Mouse (Mus musculus) forebrain, embryonic 14.5 days (tissue): ENCODE data around the gene Ugt1a6b. TPM values are rescaled to one million over a fixed set of nuclear protein-coding genes. Genes with fewer than 3 reads are reported as not detected.

Source experiments
- ATAC-seq: fragments of 200-750 bp; cut with Nextera tagmentation; 2 replicates; pipeline ENCODE4 v1.8.0; 2017; ENCODE audit warnings: mild to moderate bottlenecking, moderate library complexity
- DNase-seq: peaks from one replicate; pipeline ENCODE4 v3.0.0-alpha.2; 2015; ENCODE audit warnings: low spot score
- H3K27ac ChIP-seq: fragments of 300-500 bp; sonication (generic); 2 replicates; pipeline ENCODE4 v1.5.1; 2014; ENCODE audit warnings: low read depth, mild to moderate bottlenecking, control low read depth, low read length, moderate library complexity
- H3K27me3 ChIP-seq: fragments of 300-500 bp; sonication (generic); replicated peaks from 2 replicates; pipeline ENCODE4 v1.6.1; 2014; ENCODE audit warnings: low read length, control low read depth, mixed read lengths; ENCODE audit not compliant: control insufficient read depth, insufficient read depth
- H3K36me3 ChIP-seq: fragments of 300-500 bp; sonication (generic); 2 replicates; pipeline ENCODE4 v1.6.1; 2014; ENCODE audit warnings: low read length, control low read depth; ENCODE audit not compliant: control insufficient read depth, insufficient read depth
- H3K4me1 ChIP-seq: fragments of 300-500 bp; sonication (generic); 2 replicates; pipeline ENCODE4 v1.6.1; 2014; ENCODE audit warnings: antibody characterized with exemption, low read length, control low read depth; ENCODE audit not compliant: control insufficient read depth, insufficient read depth
- H3K4me2 ChIP-seq: fragments of 300-500 bp; sonication (generic); 2 replicates; pipeline ENCODE4 v1.6.1; 2014; ENCODE audit warnings: mild to moderate bottlenecking, control low read depth, low read length
- H3K4me3 ChIP-seq: fragments of 300-500 bp; sonication (generic); 2 replicates; pipeline ENCODE4 v1.5.1; 2014; ENCODE audit warnings: low read depth, low read length, control low read depth
- H3K9ac ChIP-seq: fragments of 300-500 bp; sonication (generic); 2 replicates; pipeline ENCODE4 v1.6.1; 2014; ENCODE audit warnings: mild to moderate bottlenecking, low read length, control low read depth, moderate library complexity
- H3K9me3 ChIP-seq: fragments of 300-500 bp; sonication (generic); replicated peaks from 2 replicates; pipeline ENCODE4 v1.6.1; 2016; ENCODE audit warnings: low read length, control low read depth, mixed read lengths; ENCODE audit not compliant: control insufficient read depth
- WGBS: fragments of 180-500 bp; shearing (Covaris S2); extraction: QIAGEN DNeasy Blood & Tissue Kit; methylation state at CpG from one replicate; pipeline ENCODE4 v1.1.7; 2014; 5-methylcytosine and 5-hydroxymethylcytosine counted together
- polyA plus RNA-seq: library from polyadenylated mRNA; unstranded; fragments of >200 nt; fragmentation: Nextera tagmentation; extraction: Ambion mirVana; gene quantifications from 2 replicates; pipeline ENCODE4 v1.2.1, GENCODE M21; 2014

The Ugt1a6b gene
- polyA plus RNA-seq, 1 experiment from 2014 or later, result 2.0 TPM

DNA sequence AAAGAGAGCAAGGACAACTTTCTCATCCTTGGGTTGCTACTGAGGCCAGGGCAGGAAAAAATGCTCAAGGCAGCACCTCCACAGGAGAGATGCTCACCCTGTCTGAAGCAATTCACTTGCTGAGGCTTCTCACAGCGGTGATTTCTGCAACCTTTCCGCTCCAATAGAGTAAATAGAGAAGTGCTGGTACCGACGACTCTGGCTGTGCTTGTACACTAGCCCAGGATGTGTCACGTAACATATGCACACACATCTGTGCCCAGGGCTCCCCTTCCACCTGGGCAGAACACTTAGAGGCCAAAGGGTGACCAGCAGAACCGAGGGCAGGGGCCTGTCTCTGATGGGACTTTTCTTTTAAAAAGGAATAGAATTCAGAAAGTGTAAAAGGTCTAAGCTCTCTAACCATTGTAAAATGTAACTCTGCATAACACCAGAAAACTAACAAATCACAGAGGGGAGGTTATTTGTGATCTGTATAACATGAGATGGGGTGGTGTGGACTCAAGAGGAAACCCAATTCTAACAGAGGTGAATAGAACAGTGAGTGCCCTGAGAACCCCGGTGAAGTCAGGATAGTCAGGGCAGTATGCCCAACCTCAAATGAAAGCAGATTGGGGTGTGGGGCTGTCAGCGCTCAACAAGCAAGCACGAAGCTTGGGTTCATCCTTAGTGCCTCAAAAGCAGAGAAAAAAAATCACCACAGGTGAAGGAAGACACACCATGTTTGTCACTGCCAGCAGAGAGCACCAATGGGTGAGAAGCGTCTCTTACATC lies 157.7 kb downstream of the Ugt1a6b start:
- WGBS, result 86% methylated on average over 10 of the region's 10 CpGs
- ATAC-seq (no peak), DNase-seq (no peak)
- H3K27me3 ChIP-seq, result no peaks in the 10 kb centered on the region
- no peak overlapping the region for H3K4me3 ChIP-seq
- peaks cover 20% of the 10 kb centered on the region for H3K9me3 ChIP-seq
- peaks cover 67% of the 10 kb centered on the region for H3K36me3 ChIP-seq
- H3K4me2 ChIP-seq, result no peak overlapping the region
- no peaks in the 10 kb centered on the region for H3K4me1 ChIP-seq
- no peak overlapping the region for H3K9ac ChIP-seq
- no peak overlapping the region for H3K27ac ChIP-seq

- no peak overlapping the region for H3K4me3 ChIP-seq
- no peak overlapping the region for H3K9ac ChIP-seq
- no peak for DNase-seq
- peaks cover 10% of the 10 kb centered on the region for H3K9me3 ChIP-seq
- no peak overlapping the region for H3K27ac ChIP-seq
- peaks cover 76% of the 10 kb centered on the region for H3K36me3 ChIP-seq
- no peak overlapping the region for H3K4me2 ChIP-seq
- no peaks in the 10 kb centered on the region for H3K4me1 ChIP-seq
- no peaks in the 10 kb centered on the region for H3K27me3 ChIP-seq
- ATAC-seq, result 0 out of 2 replicates have a peak, but pooled peaks have one; percentile 2
- 88% methylated on average over 7 of the region's 7 CpGs for WGBS
Measured at GRCm38 (mm10) chr1:88261706-88262105, 158.7 kb downstream of the Ugt1a6b start.

DNA sequence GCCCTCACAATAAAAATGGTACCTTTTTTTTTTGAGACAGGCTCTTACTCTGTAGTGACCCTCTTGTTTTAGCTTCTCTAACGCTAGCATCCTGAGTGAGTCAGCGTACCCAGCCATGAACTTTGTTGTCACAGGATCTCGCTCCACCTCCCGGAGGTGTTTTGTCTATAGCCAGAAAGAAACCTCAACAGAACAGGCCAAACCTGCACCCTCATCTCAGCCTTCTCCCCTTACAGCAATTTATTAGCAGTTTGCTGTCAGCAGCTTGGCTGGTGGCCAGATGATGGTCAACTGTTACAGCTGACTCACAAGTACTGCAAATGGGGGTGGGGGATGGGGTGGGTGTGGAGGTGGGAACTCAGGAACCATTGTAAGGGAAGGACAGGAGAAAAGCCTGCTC lies 159.2 kb downstream of the Ugt1a6b start:
- Histone ChIP-seq H3K27ac (no peak overlapping the region), H3K4me1 (no peaks in the 10 kb centered on the region), H3K9me3 (peaks cover 5% of the 10 kb centered on the region), H3K9ac (no peak overlapping the region), H3K27me3 (no peaks in the 10 kb centered on the region), H3K4me3 (no peak overlapping the region), H3K4me2 (no peak overlapping the region), H3K36me3 (peaks cover 82% of the 10 kb centered on the region)
- DNase-seq, result peak; percentile 75
- ATAC-seq, result no peak
- 87% methylated on average over 4 of the region's 4 CpGs for WGBS

DNA sequence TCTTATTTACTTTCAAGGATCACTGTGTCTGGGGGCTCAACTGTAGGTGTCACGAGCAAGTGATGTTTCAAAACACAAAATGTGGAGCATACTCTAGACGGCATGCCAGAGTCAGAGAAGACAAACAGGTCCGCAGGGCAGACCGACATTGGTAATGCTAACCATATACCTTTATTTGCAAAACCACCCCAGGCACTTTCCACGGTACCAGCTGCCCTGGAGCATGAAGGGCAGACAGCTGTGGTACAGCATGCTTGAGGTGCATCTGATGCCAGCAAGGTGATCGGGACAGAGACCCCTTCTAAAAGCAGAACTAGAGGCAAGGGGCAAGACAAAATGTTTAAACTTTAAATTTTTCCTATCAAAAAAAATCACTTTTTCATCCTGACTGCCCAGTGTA lies 159.9 kb downstream of the Ugt1a6b start:
- Histone ChIP-seq H3K27ac (no peak overlapping the region), H3K9me3 (no peaks in the 10 kb centered on the region), H3K27me3 (no peaks in the 10 kb centered on the region), H3K36me3 (peaks cover 89% of the 10 kb centered on the region), H3K4me2 (no peak overlapping the region), H3K4me3 (no peak overlapping the region), H3K9ac (no peak overlapping the region), H3K4me1 (no peaks in the 10 kb centered on the region)
- no peak for ATAC-seq
- no peak for DNase-seq
- 77% methylated on average over 6 of the region's 6 CpGs for WGBS

DNA sequence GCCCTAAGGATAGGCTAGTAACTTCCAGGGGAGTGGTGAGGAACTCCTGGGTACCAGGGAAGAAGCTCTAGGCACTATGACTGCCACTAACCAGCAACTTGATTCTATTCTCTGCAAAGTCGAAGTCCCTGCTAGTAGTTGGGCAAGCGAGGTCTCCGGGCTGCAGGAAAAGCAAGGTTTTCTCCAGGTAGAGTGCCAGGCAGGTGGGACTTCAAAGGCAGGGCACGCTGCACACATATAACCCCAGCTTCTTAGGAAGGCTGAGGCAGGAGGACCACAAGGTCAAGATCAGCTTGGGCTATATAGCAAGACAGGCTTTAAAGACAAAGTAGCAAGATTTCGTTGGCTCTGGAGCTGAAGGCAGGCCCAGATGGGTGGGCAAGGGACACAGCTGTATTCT lies 160.7 kb downstream of the Ugt1a6b start:
- DNase-seq (no peak), ATAC-seq (no peak)
- Histone ChIP-seq H3K4me3 (no peak overlapping the region), H3K4me1 (no peaks in the 10 kb centered on the region), H3K9ac (no peak overlapping the region), H3K27me3 (no peaks in the 10 kb centered on the region), H3K9me3 (no peaks in the 10 kb centered on the region), H3K27ac (no peak overlapping the region), H3K4me2 (no peak overlapping the region), H3K36me3 (peaks cover 97% of the 10 kb centered on the region)
- WGBS, result 88% methylated on average over 5 of the region's 5 CpGs

- 90% methylated on average over 7 of the region's 7 CpGs for WGBS
- Histone ChIP-seq H3K4me1 (no peaks in the 10 kb centered on the region), H3K4me2 (no peak overlapping the region), H3K4me3 (no peak overlapping the region), H3K9ac (no peak overlapping the region), H3K27me3 (no peaks in the 10 kb centered on the region), H3K27ac (no peak overlapping the region), H3K36me3 (peaks cover 100% of the 10 kb centered on the region), H3K9me3 (no peaks in the 10 kb centered on the region)
- DNase-seq (no peak), ATAC-seq (no peak)
Measured at GRCm38 (mm10) chr1:88264237-88264868, 161.3 kb downstream of the Ugt1a6b start.

DNA sequence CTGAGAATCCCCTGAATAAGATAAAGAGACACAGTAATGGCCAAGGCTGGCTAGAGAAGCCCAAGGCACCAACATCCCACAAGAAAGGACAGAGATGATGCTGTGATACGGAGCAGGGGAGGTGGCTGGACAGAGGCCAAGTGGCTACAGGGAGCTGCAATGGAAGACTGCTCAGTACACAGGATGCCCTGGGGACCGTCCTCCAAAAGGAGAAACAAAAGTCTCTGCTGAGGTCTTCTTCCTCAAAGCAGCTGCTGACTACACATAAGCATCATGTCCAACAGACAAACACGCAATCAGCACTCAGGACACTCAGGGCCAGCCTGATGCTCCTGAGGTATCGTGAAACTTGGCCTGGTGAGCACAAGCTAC lies 161.8 kb downstream of the Ugt1a6b start:
- 78% methylated on average over 4 of the region's 4 CpGs for WGBS
- H3K4me2 ChIP-seq, result no peak overlapping the region
- peaks cover 100% of the 10 kb centered on the region for H3K36me3 ChIP-seq
- H3K4me3 ChIP-seq, result no peak overlapping the region
- no peaks in the 10 kb centered on the region for H3K27me3 ChIP-seq
- no peak for DNase-seq
- H3K9ac ChIP-seq, result no peak overlapping the region
- no peaks in the 10 kb centered on the region for H3K9me3 ChIP-seq
- H3K27ac ChIP-seq, result no peak overlapping the region
- no peak for ATAC-seq
- H3K4me1 ChIP-seq, result no peaks in the 10 kb centered on the region

DNA sequence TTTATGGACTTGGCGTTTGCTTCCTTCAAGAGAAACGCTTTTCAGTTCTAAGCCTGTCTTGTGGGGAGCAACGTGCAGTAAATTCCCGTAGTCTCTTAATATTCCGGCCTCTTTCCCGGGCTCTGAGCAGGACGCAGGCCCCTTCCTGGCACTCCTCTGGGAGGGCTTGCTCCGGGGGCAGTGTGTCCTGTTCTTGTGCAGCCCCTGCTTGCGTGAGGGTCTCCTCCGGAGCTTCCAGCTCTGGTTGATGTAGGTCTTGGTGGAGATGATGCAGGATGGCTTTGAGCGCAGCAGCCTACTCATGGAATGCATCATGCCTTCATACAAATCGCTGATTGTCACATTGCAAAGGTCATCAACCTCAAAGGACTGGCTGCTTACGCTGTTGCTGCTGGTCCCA lies 163.1 kb downstream of the Ugt1a6b start:
- H3K27me3 ChIP-seq, result no peaks in the 10 kb centered on the region
- no peaks in the 10 kb centered on the region for H3K4me1 ChIP-seq
- H3K4me3 ChIP-seq, result no peak overlapping the region
- no peak overlapping the region for H3K4me2 ChIP-seq
- H3K9ac ChIP-seq, result no peak overlapping the region
- H3K9me3 ChIP-seq, result no peaks in the 10 kb centered on the region
- DNase-seq (no peak), ATAC-seq (no peak)
- 89% methylated on average over 13 of the region's 13 CpGs for WGBS
- peaks cover 91% of the 10 kb centered on the region for H3K36me3 ChIP-seq
- no peak overlapping the region for H3K27ac ChIP-seq

DNA sequence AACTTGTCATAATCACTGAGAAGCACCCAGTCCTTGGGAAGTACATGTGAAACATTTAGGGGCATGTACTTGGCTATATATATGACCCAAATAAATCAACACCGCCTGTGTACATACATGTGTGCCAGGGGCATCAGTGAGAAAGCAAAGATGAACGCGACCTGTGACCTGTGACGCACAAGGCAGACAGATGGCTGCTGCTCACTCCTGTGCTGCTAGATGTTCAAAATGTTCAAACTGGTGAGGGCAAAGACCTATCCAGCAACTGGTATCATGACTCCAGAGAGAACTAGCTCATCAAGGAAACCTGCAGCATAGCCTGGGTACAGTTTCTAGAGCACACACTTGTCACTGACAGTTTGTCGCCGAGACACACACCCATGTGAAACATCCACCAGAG lies 164.4 kb downstream of the Ugt1a6b start:
- H3K36me3 ChIP-seq, result peaks cover 89% of the 10 kb centered on the region
- WGBS, result 95% methylated on average over 6 of the region's 6 CpGs
- H3K4me3 ChIP-seq, result no peak overlapping the region
- no peaks in the 10 kb centered on the region for H3K4me1 ChIP-seq
- no peak for ATAC-seq
- no peak overlapping the region for H3K4me2 ChIP-seq
- no peaks in the 10 kb centered on the region for H3K9me3 ChIP-seq
- no peaks in the 10 kb centered on the region for H3K27me3 ChIP-seq
- DNase-seq, result no peak
- no peak overlapping the region for H3K27ac ChIP-seq
- no peak overlapping the region for H3K9ac ChIP-seq
